Mouse (Mus musculus) limb, embryonic 15.5 days (tissue): ENCODE data around the gene Mtch1. TPM values are rescaled to one million over a fixed set of nuclear protein-coding genes. Genes with fewer than 3 reads are reported as not detected.
"Not testable (repeated sequence)": the region's sequence is repeated elsewhere in the genome, so short reads cannot be mapped to it uniquely, and the experiment has no call there.

Source experiments
- ATAC-seq: fragments of 200-750 bp; cut with Nextera tagmentation; 2 replicates; pipeline ENCODE4 v1.8.0; 2017; ENCODE audit warnings: low read depth, moderate TSS enrichment; ENCODE audit not compliant: insufficient number of reproducible peaks, low FRiP score, low TSS enrichment
- H3K27ac ChIP-seq: fragments of 300-500 bp; sonication (generic); 2 replicates; pipeline ENCODE4 v1.5.1; 2015; ENCODE audit warnings: moderate library complexity, mild to moderate bottlenecking, inconsistent platforms
- H3K27me3 ChIP-seq: fragments of 300-500 bp; sonication (generic); 2 replicates; pipeline ENCODE4 v1.6.1; 2015; ENCODE audit warnings: inconsistent platforms
- H3K36me3 ChIP-seq: fragments of 300-500 bp; sonication (generic); 2 replicates; pipeline ENCODE4 v1.6.1; 2015; ENCODE audit warnings: inconsistent platforms
- H3K4me1 ChIP-seq: fragments of 300-500 bp; sonication (generic); 2 replicates; pipeline ENCODE4 v1.6.1; 2015; ENCODE audit warnings: inconsistent platforms
- H3K4me2 ChIP-seq: fragments of 300-500 bp; sonication (generic); 2 replicates; pipeline ENCODE4 v1.6.1; 2015; ENCODE audit warnings: mild to moderate bottlenecking, inconsistent platforms
- H3K4me3 ChIP-seq: fragments of 300-500 bp; sonication (generic); 2 replicates; pipeline ENCODE4 v1.5.1; 2015; ENCODE audit warnings: mild to moderate bottlenecking, inconsistent platforms
- H3K9ac ChIP-seq: fragments of 300-500 bp; sonication (generic); 2 replicates; pipeline ENCODE4 v1.6.1; 2015; ENCODE audit warnings: inconsistent platforms
- H3K9me3 ChIP-seq: fragments of 300-500 bp; sonication (generic); 2 replicates; pipeline ENCODE4 v1.6.1; 2016; ENCODE audit warnings: inconsistent platforms
- WGBS: fragments of 180-500 bp; shearing (Covaris S2); methylation state at CpG from one replicate; pipeline ENCODE4 v1.1.7; 2015; 5-methylcytosine and 5-hydroxymethylcytosine counted together
- polyA plus RNA-seq: library from polyadenylated mRNA; unstranded; fragments of >200 nt; fragmentation: Nextera tagmentation; extraction: Ambion mirVana; gene quantifications from 2 replicates; pipeline ENCODE4 v1.2.1, GENCODE M21; 2015

Gene Mtch1
- polyA plus RNA-seq, 1 experiment from 2014 or later, result 334 TPM

DNA sequence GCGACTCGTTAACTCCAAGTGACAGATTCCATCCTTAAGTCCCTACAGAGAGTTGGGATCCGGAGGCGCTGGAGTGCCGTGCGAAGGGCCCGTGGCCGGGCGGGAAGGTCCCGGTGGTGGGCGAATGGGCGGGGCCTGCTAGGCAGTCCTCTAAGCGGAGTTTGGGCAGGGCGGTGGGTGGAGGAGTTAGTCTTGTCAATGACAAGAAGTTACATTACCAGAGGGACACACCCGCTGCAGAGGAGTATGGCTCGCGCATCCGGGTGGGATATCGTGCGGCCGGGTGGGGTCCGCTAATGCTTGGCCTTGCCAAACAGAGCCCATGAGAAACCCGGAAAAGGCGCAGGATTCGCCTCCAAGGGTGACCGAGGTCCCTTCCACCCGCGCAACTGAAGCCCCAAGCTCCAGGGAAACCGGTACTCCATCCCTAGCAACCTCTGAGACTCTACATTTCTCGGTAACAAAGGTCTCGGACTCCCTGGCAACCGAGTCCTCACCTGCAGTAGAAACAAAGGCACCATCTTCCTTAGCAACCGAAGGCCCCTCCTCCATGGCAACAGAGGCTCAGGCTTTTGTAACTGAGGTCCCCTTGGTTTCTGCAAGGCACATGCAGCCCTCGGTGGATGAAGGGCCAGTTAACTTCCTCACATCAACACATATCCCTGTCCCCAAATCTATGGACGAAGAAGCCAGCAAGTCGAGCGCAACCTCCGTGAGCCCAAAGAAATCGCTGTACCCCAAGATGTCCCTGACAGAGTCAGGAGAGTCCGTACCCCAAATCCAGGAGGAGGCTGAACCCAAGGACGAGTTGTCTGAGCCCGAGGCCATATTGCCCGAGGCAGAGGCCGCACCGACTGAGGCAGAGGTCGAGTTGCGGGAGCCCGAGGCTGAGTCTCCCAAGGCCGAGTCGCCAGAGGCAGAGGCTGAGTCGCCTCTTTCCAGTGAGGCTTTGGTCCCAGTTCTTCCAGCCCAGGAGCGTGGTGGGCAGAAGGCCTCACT is 20.9 kb downstream of the Mtch1 start:
- Histone ChIP-seq H3K9ac (peak overlapping the region; percentile 10; the same call in 1 of the 2 replicates), H3K4me2 (peak overlapping the region; percentile 52), H3K4me1 (peaks cover 28% of the 10 kb centered on the region), H3K4me3 (peak overlapping the region; percentile 25), H3K9me3 (no peaks in the 10 kb centered on the region), H3K27me3 (peaks cover 32% of the 10 kb centered on the region), H3K27ac (no peak overlapping the region), H3K36me3 (peaks cover 21% of the 10 kb centered on the region)
- 22% methylated on average over 52 of the region's 52 CpGs for WGBS
- no peak for ATAC-seq

DNA sequence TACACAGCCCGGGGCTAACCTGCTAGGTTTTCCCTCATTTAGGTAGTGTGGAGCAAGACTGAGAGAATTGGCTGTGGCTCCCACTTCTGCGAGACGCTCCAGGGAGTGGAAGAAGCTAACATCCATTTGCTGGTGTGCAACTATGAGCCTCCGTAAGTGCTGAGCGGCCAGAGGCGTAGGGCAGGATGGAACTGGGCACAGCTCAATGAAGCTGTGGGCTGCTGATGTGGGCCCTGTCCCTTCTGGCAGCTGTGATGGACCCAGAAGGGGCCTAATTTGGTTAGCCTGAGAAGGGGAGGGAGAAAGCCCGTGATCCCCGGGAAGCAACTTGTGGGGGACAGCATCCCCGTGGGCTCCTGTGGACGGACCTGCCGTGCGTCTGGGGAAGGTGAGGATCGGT is 21.9 kb downstream of the Mtch1 start:
- H3K4me3 ChIP-seq, result no peak overlapping the region
- H3K9me3 ChIP-seq, result no peaks in the 10 kb centered on the region
- H3K27ac ChIP-seq, result no peak overlapping the region
- peak overlapping the region; percentile 52; the same call in 1 of the 2 replicates for H3K4me2 ChIP-seq
- peaks cover 33% of the 10 kb centered on the region for H3K4me1 ChIP-seq
- no peak for ATAC-seq
- peaks cover 14% of the 10 kb centered on the region for H3K36me3 ChIP-seq
- H3K27me3 ChIP-seq, result peaks cover 42% of the 10 kb centered on the region
- 66% methylated on average over 13 of the region's 13 CpGs for WGBS
- H3K9ac ChIP-seq, result no peak overlapping the region

DNA sequence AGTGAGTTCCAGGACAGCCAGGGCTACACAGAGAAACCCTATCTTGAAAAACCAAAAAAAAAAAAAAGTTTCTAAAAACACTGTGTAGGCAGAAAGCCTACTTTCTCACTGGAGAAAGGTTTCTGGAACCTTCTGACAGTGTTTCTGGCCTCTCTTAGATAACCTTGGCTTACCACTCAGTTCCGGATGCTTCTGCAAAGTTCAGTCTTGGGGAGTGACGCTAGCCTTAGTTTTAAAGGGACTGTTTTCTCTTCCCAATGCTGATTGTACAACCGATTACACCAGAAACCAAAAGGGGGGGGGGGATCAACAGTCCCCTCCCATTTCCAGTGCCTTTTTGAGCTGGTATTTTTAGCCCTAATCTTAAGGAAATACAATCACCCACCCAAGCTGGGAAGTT is 24.1 kb downstream of the Mtch1 start:
- Histone ChIP-seq H3K4me3 (no peak overlapping the region), H3K36me3 (no peaks in the 10 kb centered on the region), H3K9me3 (no peaks in the 10 kb centered on the region), H3K9ac (no peak overlapping the region), H3K4me2 (no peak overlapping the region), H3K27me3 (peaks cover 61% of the 10 kb centered on the region), H3K4me1 (peaks cover 35% of the 10 kb centered on the region), H3K27ac (no peak overlapping the region)
- no peak for ATAC-seq
- WGBS, result 91% methylated on average over 3 of the region's 3 CpGs

DNA sequence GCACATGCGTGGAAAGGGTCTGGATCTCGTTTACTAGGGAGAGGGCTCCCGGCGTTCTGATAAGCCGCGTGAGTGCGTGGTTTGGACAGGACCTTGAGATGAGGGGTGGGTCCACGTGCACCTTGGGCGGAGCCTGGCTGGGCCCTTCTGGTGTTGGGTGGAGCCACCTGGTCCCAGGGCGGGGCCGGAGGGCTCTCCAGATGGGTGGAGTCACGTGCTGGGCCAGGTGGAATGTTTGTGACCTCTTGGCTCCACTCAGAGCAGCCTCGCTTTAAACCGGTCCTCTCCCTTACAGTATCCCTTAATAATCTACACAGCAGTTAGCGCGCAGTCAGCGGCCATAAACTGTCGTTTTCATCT is 25.2 kb downstream of the Mtch1 start:
- H3K4me1 ChIP-seq, result peaks cover 35% of the 10 kb centered on the region
- H3K9me3 ChIP-seq, result no peaks in the 10 kb centered on the region
- peak overlapping the region; percentile 32 for H3K4me2 ChIP-seq
- H3K9ac ChIP-seq, result no peak overlapping the region
- H3K36me3 ChIP-seq, result no peaks in the 10 kb centered on the region
- no peak overlapping the region for H3K27ac ChIP-seq
- peaks cover 57% of the 10 kb centered on the region for H3K27me3 ChIP-seq
- peak overlapping the region; percentile 14; the same call in 1 of the 2 replicates for H3K4me3 ChIP-seq
- 18% methylated on average over 18 of the region's 18 CpGs for WGBS
- ATAC-seq, result no peak

DNA sequence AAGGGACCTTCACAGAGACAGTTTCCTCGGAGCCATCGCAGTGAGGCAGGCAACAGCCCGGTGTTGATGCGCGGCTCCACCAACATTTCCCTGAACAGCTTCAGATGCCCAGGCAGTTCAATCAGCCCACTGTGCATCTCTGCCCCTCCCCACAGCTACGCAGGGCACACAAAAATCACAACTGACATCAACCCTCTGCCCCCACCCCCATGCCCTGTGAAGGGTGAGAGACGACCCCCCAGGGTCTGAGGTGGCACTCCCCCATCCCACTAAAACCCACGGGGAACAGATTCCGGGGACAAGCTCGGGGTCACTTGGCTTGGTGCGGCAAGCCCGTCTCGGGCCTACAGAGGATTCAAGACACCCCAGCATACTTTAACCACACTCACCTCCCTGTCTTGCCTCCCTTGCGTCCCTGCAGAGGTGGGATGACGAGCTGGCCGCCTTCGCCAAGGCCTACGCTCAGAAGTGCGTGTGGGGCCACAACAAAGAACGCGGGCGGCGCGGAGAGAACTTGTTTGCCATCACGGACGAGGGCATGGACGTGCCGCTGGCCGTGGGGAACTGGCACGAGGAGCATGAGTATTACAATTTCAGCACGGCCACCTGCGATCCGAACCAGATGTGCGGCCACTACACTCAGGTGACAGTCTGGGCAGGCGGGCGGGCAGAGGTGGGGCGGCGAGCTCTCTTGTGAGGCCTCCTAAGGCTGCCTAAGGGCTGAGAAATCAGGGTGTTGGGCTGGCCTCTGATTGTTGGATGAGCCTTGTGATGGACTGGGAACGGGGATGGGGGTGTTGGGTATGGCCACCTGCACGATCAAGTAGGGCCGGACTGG is 25.8 kb downstream of the Mtch1 start:
- no peak overlapping the region for H3K27ac ChIP-seq
- 25% methylated on average over 41 of the region's 41 CpGs for WGBS
- H3K9me3 ChIP-seq, result no peaks in the 10 kb centered on the region
- no peak for ATAC-seq
- H3K9ac ChIP-seq, result no peak overlapping the region
- peaks cover 30% of the 10 kb centered on the region for H3K4me1 ChIP-seq
- no peaks in the 10 kb centered on the region for H3K36me3 ChIP-seq
- H3K27me3 ChIP-seq, result peaks cover 52% of the 10 kb centered on the region
- peak overlapping the region; percentile 14; the same call in 1 of the 2 replicates for H3K4me3 ChIP-seq
- H3K4me2 ChIP-seq, result peak overlapping the region; percentile 32

DNA sequence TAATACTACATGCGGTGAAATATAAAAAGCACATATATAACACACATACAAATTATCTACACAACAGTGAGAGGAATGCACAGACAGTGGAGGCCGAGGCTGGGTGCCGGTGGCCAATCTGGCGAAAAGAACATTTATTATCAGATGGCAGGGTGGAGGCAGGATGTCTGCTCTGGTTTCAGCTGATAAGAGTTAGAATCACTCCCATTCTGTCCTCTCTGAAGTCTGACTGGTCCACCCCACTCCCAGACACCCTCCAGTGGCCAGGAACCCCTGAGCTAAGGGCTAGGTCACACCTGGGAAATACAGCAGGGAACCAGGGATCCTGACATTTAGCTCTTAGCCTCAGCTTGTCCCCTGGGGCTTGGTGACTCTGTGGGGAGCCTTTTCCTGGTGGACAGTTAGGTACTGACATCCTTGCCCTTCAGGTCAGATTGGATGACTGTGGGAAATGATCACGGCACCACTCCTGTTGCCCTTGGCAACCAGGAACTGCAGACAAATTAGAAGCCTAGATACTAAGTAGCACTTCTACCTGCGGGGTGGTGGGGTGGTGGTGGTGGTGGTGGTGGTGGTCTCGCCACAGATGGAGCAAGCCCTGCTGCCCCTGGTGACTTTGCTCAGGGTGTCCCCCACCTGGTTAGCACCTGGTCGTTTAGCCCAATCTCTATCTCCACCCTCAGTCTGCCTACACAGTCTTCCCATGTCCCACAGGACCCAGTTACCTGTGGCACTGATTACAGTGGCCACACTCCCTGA is 27.7 kb downstream of the Mtch1 start:
- Histone ChIP-seq H3K27ac (no peak overlapping the region), H3K36me3 (no peaks in the 10 kb centered on the region), H3K4me1 (peaks cover 27% of the 10 kb centered on the region), H3K4me3 (no peak overlapping the region), H3K27me3 (peaks cover 42% of the 10 kb centered on the region), H3K9ac (no peak overlapping the region), H3K4me2 (no peak overlapping the region), H3K9me3 (no peaks in the 10 kb centered on the region)
- whole genome bisulfite sequencing, result 62% methylated on average over 8 of the region's 8 CpGs
- no peak for ATAC-seq

DNA sequence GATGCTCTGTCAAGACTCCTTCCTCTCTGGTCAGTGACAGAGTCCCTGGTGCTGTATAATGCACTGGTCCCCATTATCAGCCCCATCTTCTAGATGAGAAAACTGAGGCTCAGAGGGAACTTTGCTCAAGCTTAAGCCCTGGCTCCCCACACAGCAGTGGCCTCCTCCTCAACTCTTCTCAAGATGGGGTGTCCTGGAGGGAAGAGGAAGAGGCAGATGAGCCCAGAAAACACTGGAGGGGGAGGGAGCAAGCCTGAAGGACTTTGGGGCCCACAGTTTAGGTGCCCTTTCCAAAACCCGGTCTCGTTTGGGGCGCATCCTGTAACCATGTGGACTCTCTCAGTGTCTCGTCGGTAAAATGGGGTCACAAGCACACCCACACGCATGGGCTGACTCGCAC is 28.3 kb downstream of the Mtch1 start:
- no peak for ATAC-seq
- Histone ChIP-seq H3K36me3 (no peaks in the 10 kb centered on the region), H3K4me1 (peaks cover 27% of the 10 kb centered on the region), H3K4me3 (no peak overlapping the region), H3K9ac (no peak overlapping the region), H3K4me2 (no peak overlapping the region), H3K27me3 (peaks cover 42% of the 10 kb centered on the region), H3K27ac (no peak overlapping the region), H3K9me3 (no peaks in the 10 kb centered on the region)
- WGBS, result 81% methylated on average over 7 of the region's 7 CpGs

DNA sequence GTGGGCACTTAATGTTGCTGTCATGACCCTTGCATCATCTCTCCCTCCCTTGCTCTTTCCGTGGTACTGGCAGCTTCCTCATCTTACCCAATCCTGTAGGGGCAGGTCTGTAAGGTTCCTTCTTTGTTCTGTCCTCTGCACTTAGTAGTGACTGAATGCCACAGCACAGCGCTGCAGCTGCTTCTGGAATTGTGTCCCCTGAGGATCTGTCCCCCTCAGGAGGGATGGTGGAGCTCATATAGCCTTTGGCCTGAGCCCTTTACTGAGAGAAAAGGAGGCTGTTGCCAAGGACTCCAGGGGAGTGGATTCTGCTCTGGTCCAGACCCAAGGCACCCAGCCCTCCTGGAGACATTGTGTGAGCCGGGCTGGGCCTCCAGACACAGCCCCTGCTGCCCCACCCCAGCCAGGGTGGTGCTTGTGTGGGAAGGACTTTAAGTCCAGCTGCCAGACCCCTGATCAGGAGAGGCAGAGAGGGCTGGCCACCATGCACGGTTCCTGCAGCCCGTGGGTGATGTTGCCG is 28.9 kb downstream of the Mtch1 start:
- H3K4me2 ChIP-seq, result no peak overlapping the region
- H3K9ac ChIP-seq, result no peak overlapping the region
- peaks cover 27% of the 10 kb centered on the region for H3K4me1 ChIP-seq
- no peak for ATAC-seq
- no peak overlapping the region for H3K27ac ChIP-seq
- no peaks in the 10 kb centered on the region for H3K9me3 ChIP-seq
- H3K27me3 ChIP-seq, result peaks cover 42% of the 10 kb centered on the region
- 44% methylated on average over 6 of the region's 6 CpGs for WGBS
- H3K4me3 ChIP-seq, result no peak overlapping the region
- H3K36me3 ChIP-seq, result no peaks in the 10 kb centered on the region

DNA sequence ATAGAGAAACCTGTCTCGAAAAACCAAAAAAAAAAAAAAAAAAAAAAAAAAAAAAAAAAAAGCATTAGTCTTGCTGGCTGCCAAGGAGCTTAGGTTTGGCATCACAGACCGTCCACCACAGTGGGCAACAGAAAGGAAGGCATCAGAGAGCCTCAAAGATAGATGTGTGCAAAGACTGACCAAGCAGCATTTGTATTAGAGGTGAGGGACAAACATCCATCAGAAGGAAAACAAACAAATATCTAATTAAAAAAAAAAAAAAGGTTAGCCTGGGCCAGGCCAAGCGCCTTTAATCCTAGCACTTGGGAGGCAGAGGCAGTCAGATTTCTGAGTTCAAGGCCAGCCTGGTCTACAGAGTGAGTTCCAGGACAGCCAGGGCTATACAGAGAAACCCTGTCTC is 30.4 kb downstream of the Mtch1 start, which contains the start of gene Pi16:
Gene Pi16 (plus strand): TSS at position 301 of the 400 bp plus-strand sequence.
- not testable (repeated sequence) for H3K36me3 ChIP-seq, H3K9ac ChIP-seq, ATAC-seq, H3K4me2 ChIP-seq, H3K9me3 ChIP-seq, H3K4me3 ChIP-seq
- peaks cover 34% of the 10 kb centered on the region for H3K27me3 ChIP-seq
- peaks cover 24% of the 10 kb centered on the region for H3K4me1 ChIP-seq
- 0 out of 2 replicates have a peak within 1 kb of the TSS, but pooled peaks have one; percentile 19 for H3K27ac ChIP-seq
- 81% methylated on average over 3 of the region's 3 CpGs for WGBS

DNA sequence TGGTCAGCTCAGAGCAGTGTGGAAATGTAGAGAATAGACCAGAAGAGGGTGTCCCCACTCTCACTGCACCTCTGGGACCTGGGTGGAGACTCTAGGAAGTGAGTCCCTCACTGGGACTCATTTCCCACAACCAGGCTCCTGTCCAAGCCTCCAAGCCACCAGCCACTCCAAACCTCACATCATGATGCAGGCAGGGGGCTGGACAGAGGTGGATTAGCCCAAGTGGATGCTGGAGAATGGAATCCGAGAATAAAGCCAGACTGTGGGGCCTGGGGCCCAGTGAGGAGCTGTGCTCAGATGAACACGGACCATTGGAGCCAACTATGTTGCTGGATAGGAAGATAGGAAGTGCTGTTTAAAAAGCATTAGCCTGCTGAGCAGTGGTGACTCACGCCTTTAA is 30.8 kb downstream of the Mtch1 start:
- Histone ChIP-seq H3K27me3 (peaks cover 29% of the 10 kb centered on the region), H3K36me3 (no peaks in the 10 kb centered on the region), H3K4me3 (no peak overlapping the region), H3K9ac (no peak overlapping the region), H3K27ac (0 out of 2 replicates have a peak overlapping the region, but pooled peaks have one; percentile 19), H3K4me1 (peaks cover 19% of the 10 kb centered on the region; the same call in 1 of the 2 replicates), H3K4me2 (no peak overlapping the region), H3K9me3 (no peaks in the 10 kb centered on the region)
- WGBS, result 67% methylated on average over 3 of the region's 3 CpGs
- no peak for ATAC-seq
